Mouse (Mus musculus): ENCODE data around the gene Tmem216. TPM values are rescaled to one million over a fixed set of nuclear protein-coding genes. Genes with fewer than 3 reads are reported as not detected.
"Not testable (repeated sequence)": the region's sequence is repeated elsewhere in the genome, so short reads cannot be mapped to it uniquely, and the experiment has no call there.

Tmem216 gene
- total RNA-seq, 2 experiments from 2014 or later, result 5.8 to 6.2 TPM

- DNase-seq, result no peak
These were observed 8.2 kb upstream of the Tmem216 start for GRCm38 (mm10) chr19:10564278-10564677.

GRCm38 (mm10) chr19:10562351-10562750 is 6.3 kb upstream of the Tmem216 start:
- no peak for DNase-seq

GRCm38 (mm10) chr19:10561558-10562314 is 5.7 kb upstream of the Tmem216 start:
- DNase-seq, result peak; percentile 59

- DNase-seq, result peak; percentile 31
These were observed 4.1 kb upstream of the Tmem216 start for GRCm38 (mm10) chr19:10560108-10560507.

- DNase-seq, result not testable (repeated sequence)
These were observed 1.9 kb upstream of the Tmem216 start for GRCm38 (mm10) chr19:10557837-10558375.

GRCm38 (mm10) chr19:10557430-10557829 is 1.4 kb upstream of the Tmem216 start:
- no peak for DNase-seq

GRCm38 (mm10) chr19:10557001-10557400 is 963 bp upstream of the Tmem216 start:
- DNase-seq, result no peak

- no peak for DNase-seq
These were observed 16.6 kb downstream of the Tmem216 start for GRCm38 (mm10) chr19:10539454-10539853.

GRCm38 (mm10) chr19:10530082-10530481 is 26.0 kb downstream of the Tmem216 start:
- DNase-seq, result no peak

- DNase-seq, result peak; percentile 47
These were observed 30.1 kb downstream of the Tmem216 start, which contains the start of gene Sdhaf2 for GRCm38 (mm10) chr19:10525910-10526309. TSS of gene Sdhaf2 (minus strand) at chr19:10526142.

- peak; percentile 93 for DNase-seq
These were observed 30.7 kb downstream of the Tmem216 start, which contains the start of gene Cpsf7 for GRCm38 (mm10) chr19:10525106-10525901. TSS of gene Cpsf7 (plus strand) at chr19:10525266.

GRCm38 (mm10) chr19:10524784-10525105 is 31.3 kb downstream of the Tmem216 start:
- DNase-seq, result no peak

- DNase-seq, result no peak
These were observed 32.5 kb downstream of the Tmem216 start for GRCm38 (mm10) chr19:10523483-10524080.

GRCm38 (mm10) chr19:10521926-10522325 is 34.1 kb downstream of the Tmem216 start:
- no peak for DNase-seq

GRCm38 (mm10) chr19:10520355-10520754 is 35.7 kb downstream of the Tmem216 start:
- no peak for DNase-seq

- no peak for DNase-seq
These were observed 45.2 kb downstream of the Tmem216 start for GRCm38 (mm10) chr19:10510759-10511330.

GRCm38 (mm10) chr19:10502571-10502970 is 53.5 kb downstream of the Tmem216 start:
- DNase-seq, result peak; percentile 57

- no peak for DNase-seq
These were observed 55.5 kb downstream of the Tmem216 start for GRCm38 (mm10) chr19:10500581-10500980.

GRCm38 (mm10) chr19:10497512-10498160 is 58.4 kb downstream of the Tmem216 start:
- no peak for DNase-seq

GRCm38 (mm10) chr19:10496976-10497375 is 59.1 kb downstream of the Tmem216 start:
- no peak for DNase-seq

- no peak for DNase-seq
These were observed 60.4 kb downstream of the Tmem216 start for GRCm38 (mm10) chr19:10495670-10496069.

- peak; percentile 71 for DNase-seq
These were observed 69.7 kb downstream of the Tmem216 start for GRCm38 (mm10) chr19:10486264-10486738.
